Mouse (Mus musculus) brain, adult 2 months (tissue): ENCODE data around the gene Adamts20.
"Not testable (repeated sequence)": the region's sequence is repeated elsewhere in the genome, so short reads cannot be mapped to it uniquely, and the experiment has no call there.

Source experiments
- DNase-seq: peaks from one replicate; pipeline ENCODE4 v3.0.0; 2011; ENCODE audit warnings: low read depth, low spot score

Gene Adamts20

DNA sequence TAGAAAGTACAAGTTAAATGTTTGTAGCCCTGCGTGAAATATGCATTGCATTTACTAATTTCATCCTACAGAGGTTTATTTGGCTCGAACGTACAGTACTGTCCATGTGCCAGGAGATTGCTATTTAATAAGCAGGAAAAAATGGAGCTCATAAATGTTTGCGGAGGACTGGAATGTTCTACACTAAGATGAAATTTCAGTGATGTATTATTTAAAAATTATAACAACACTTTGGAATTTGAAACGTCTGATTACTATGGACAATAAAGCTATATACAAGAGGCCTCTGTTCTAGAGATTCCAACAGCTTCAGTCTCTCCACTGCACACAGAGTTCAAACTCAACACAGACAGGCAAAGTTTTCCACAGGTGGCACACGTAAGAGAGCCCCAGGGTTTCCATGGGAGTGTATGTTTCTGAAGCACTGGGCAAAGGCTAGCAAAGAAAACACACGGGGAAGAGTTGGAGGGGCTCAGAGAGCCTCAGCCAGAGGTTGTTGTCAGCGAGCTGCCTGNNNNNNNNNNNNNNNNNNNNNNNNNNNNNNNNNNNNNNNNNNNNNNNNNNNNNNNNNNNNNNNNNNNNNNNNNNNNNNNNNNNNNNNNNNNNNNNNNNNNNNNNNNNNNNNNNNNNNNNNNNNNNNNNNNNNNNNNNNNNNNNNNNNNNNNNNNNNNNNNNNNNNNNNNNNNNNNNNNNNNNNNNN is 20.6 kb downstream of the Adamts20 start:
- DNase-seq: no peak

DNA sequence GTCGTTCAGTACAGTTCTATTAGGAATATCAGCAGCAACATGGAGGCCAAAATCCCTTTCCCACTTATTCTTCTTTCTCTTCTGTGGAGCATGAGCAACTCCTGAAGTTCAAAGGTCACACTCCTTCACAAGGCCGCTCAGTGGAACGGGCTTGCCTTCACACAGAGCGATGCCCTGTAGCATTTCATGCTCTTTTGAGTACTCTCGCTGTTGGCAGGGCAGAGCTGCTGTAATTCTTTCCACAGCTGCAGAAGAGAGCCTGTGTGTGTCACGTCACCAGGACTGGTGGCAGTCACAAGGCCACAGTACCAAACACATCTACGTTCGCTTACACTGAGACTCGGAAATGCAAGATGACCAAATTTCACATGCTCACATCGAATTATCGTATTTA is 21.2 kb downstream of the Adamts20 start:
- peak; percentile 56 for DNase-seq

DNA sequence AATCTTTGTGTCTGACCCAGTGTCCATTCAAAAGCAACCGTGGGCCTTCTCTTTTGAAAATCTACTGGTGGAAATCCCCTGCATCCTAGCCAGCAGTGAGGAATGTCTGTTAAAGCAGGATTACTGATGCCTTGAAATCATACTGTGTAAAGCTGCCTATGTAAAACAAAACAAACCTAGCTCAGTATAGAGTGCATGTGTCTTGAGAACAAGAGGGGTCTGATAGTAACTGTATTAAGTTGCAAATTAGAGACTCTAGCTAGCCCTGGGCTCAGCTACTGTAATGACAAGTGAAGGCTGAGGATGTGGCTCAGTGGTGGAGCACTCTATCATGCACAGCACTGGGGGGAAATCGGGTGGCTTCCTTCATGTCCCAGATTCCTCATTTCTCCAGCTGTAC is 22.2 kb downstream of the Adamts20 start:
- no peak for DNase-seq

DNA sequence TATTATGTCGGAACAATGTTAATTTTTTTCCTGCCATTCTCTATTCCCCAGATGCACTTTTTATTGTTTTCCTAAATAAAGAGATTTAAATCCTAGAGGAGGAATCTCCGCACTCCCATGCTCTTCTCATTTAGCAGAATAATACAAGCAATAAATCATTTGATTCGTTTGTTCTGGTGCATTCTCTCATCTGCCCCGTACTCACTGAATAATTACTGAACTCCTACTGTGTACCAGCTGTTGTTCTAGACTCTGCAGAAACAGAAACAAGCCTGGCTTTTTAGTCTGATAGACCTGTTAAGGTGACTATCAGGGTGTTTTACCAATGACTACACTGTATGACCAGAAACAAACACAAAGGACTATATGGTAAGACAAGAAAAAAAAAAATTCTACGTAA is 29.7 kb downstream of the Adamts20 start:
- DNase-seq: no peak

DNA sequence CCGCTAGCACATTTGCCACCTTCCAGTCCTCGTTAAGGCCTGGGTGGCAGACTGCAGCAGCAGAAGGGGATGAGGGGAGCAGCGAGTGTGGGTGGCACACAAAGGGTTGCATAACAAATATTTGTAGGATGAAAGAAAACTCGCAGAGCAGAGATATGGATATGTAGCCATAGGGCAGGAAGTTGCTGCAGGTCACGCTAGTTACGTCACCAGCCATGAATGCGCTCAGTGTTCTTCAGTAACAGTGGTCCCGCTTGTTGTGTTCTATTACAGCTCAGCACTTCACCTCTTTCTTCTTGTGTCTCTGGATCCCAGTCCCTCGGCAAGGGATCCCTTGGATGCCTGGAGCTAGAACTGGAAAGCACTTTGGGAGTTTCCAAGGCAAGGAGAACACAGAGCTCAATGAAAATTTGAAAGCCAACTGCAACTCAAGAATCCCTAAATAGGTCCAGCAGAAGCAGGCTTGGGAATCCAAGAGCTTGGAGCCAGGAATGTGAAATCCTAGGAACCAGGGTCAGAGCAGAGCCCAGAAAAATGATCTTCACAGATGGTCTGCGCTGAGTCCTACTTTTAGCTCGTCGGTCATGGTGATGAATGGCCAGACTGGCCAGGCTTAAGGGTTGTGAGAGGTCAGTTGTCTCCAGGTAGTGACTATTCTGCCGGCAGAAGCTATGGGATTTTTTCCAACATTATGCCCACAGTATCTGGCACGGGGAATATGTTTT is 34.4 kb downstream of the Adamts20 start:
- DNase-seq: peak; percentile 80

DNA sequence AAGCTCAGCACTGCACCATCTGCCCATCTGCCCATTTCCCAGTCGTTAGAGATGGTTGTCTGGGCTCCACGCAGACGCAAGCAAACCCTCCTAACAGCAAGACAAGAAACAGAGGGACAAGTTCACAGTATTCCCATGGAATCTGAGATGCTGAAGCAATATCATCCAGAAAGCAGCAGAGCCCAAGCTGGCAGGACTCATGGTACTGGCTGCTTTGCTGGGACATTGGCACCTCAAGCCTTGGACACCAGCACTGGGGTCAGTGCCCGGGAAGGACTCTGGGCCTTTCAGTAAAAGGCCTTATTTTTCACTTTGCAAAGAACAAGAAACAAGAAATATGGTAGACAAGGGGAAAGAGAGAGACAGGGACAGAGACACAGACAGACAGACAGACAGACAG is 36.5 kb downstream of the Adamts20 start:
- DNase-seq: no peak

DNA sequence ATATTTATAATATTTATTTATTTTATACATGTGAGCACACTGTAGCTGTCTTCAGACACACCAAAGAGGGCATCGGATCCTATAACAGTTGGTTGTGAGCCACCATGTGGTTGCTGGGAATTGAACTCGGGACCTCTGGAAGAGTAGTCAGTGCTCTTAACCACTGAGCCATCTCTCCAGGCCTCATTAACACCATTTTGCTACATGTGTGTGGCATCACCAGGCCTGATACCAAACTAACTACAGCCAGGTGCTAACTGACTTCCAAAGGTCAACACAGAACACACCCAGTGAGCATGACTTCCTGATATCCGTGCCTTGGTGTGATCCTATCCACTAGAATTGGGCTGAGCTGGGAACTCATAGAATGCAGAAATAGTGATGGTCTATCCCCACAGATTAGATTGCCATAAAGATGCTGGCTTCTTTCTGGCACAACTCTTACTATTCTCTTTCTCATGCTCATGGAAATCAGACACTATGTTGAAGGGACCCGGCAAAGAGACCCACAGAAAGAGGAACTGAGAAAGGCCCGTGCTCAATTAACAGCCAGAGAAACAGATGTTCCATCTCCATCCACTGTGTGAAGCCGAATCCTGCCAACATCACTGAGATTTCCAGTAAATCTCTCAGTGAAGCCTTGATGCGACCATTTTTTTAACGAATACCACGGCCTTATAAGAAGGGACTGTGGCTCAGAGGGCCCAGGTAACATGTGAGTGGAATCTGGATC is 37.6 kb downstream of the Adamts20 start:
- DNase-seq: no peak

DNA sequence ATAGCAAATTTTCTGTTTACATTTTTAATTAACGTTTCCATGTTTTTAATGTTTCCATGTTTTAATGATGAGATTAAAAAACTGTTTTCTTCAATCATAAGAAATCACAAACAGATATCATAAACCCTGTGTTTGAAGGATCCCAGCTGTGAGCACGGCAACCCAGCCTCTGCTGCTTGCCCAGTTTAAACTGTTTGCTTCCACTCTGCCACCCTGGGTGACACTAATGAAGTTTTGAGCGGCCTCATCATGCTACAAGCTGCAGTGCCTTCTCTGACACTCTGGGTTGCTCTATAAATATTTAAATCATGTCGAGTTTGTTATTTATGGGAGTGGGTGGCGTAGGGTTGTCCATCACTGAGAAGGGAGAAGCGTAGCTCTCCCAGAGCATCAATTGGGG is 44.7 kb downstream of the Adamts20 start:
- no peak for DNase-seq

DNA sequence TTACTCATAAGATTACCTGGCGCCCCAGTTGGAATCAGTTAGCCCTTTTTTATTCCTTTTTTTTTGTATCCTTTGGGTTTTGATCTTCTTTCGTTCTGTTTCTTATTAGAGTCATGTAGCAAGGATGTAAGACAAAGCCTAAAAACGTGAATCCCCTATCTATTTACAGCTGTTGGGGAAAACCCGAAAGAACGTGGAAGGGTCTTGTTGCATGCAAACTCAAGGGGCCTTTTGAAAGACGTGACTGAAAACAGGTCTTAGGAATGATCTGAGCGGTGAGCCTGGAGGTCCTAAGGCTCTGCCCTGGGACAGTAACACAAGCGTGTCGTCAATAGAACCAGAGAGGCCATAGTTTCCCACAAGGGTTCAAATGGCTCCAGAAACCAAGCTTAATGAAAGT is 46.1 kb downstream of the Adamts20 start:
- DNase-seq: no peak

DNA sequence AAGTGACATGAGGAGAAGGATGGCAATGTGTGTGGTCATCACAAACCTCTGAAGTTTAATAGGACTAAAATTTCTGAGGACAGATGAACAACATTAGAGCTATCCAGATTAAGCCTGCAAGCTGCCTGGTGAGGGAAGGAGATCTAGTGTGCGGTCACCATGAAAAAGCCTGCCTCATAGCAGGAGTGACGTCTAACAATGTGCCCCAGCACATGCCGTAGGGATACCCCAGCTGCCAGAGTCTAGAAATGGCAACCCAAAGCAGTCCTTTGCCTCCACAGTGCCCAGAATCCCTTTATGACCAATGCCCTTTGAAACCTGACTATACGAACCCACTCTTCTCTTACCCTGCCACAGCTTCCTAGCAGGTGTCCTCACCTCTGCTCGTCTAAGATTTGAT is 46.8 kb downstream of the Adamts20 start:
- DNase-seq: no peak

DNA sequence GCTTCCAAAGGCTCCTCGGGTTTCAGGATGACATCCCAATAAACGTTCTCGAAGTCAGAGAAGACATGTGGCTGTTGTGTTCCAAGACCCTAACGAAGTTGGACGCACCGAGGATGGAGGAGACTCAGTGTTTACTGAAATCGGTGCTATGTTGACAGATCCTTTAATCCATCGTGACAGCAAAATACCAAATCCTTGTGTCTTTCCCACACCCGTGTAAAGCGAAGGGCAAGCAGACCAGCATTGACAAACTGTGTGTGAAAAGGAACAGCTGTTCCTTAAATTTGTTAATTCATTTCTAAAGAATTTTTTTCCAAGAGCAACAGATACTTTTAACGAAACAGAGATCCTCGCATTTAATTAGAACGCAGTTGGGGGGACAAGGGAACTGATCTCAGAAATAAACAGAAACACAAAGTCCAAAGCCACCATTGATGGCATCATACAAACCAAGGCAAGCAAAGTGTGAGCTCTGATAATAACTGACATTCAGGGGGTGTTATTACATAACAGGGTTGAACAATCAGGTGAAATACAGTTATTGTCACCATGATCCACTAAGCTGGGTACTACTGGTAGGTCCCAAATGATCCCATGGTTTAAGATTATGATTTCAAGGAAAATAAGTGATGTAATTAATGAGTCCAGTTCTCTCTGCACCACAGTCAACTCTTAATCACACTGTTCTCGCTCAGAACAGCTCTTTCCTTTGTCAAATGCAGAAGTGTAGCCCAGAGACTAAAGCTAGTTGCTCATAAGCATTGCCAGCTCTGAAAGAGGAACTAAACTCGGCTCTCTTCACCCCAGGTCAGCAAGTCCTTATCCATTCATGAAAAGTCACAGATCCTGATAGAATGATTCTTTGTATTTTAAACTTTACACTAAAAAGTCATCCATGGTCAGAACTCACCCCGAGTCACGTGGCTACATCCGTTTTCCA is 47.7 kb downstream of the Adamts20 start:
- no peak for DNase-seq

DNA sequence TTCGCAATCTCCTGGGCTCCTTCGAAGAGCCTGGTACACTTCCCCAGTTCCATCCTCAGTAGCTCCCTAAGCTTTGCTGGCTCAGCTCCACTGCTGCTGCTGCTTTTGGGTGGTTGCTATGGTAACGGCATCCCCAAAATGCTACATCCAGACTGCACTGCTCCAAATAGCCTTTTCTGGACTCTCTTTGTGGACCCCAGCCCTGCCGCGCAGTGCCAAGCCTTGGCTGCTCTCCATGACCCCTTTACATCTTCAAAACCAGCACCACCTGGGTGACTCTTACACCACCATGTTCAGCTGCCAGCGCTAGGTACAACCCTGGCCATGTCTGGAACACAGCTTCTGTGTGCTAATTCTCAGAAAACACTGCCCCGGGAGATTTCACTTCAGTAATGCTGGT is 55.4 kb downstream of the Adamts20 start:
- DNase-seq: peak; percentile 92

DNA sequence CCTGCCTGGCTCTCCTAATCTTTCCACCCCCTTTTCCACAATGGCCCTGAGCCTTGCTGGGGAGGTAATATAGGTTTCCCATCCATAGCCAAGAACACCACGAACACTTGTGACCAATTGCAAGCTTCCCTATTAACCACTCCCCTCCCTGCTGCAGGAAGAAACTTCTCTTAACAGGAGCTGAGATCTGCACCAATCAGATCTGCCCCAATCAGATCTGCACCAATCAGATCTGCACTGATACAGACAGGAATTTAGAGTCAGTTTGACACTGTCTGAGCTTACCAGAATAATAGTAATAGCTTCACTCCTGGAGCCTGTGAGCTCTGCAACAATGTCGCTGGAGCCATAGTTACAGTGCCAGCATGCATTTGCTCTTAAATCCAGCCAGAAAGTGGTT is 58.9 kb downstream of the Adamts20 start:
- DNase-seq: peak; percentile 55

DNA sequence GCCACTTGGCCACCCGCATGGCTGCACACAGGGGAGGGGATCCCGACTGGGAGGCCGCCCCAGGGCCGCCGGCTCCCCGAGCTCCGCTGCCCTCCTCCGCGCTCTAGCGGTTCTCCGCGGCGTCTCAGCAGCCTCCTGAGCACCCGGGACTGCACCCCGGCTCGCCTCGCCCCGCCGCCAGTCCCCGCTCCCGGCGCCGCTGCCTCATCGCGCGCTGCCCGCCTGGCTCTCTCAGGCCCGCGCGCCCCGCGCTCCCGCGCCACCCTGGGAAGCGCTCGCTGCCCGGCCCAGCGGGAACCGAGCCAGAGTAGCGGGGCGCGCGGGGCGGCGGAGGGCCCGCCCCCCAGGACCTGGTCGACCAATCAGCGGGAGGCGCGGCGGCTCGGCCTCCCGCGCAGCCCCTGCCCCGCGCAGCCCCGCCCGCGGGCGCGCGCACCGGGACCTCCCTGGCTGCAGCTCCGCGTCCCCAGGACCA is 61.1 kb downstream of the Adamts20 start:
- DNase-seq: peak; percentile 91

DNA sequence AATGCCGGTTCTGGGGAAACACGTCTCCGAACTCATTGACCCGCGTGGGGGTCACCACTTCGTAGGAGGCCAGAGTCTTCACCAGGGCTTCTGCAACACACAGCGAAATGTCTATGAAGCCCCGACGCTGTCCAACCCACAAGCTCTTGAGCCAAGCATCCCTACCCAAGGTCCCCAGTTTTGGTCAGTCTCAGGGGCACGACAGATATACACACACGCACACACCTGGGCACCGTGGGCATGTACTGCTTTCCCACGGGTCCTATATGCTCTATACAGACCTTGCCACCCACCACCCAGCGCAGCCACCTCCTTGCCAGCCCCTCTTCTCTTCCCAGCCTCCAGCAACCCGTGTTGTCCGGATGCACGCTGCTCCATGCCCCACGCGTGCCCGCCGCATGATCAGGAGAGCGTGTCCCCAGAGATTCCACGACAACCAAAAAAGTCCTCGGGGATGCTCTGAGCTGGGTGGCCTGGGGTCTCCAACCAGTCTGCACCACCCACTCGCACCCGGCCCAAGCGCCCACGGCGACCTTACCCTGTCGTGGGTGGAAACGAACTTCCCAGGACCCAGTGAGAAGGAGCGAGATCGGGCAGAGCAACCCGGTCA is 61.7 kb downstream of the Adamts20 start:
- DNase-seq: no peak

DNA sequence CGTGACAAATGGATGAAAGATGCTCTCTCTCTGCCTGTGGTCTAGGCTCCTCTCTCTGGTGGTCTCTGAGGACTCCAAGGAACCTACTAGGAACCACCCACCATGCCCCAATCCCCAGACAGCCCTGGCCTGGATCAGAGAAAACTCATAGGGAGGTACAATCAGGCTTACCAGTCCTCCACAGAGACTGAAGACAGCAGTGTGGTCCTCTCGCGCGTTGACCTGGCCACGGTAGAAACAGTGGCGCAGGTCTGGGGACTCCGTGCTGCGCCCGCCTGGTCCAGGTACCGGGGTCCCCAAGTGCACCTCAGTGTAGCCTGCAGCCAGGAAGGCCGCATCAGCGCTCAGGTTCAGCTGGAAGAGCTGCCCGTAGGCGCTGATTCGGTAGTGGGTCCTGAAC is 62.2 kb downstream of the Adamts20 start:
- peak; percentile 25 for DNase-seq

DNA sequence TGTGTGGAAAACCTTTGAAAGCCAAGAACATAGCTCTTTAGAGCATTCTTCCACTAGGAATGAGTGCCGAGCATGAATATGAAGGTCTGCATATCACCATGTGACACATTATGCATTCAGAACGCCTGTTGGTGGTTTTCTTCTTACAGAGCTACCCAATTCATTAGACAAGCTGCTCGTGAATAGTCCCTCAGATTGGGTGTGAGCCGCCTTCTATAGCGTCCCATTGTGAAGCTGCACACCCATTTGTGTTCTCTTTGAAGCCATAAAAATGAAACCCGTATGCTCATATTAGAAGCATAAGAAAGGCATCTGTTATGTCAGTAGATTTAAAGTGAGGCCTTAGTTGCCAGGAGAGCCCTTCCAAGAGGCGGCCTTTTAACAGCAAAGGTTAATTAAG is 72.5 kb downstream of the Adamts20 start:
- no peak for DNase-seq

DNA sequence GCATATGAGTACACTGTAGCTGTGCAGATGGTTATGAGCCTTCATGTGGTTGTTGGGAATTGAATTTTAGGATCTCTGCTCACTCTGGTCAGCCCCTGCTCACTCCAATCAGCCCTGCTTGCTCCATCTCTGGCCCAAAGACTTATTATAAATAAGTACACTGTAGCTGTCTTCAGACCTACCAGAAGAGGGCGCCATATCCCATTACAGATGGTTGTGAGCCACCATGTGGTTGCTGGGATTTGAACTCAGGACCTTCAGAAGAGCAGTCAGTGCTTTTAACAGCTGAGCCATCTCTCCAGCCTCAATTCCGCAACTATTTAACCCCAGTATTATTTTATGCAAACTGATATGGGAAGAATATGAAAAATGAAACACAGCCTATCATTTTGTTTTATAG is 75.1 kb downstream of the Adamts20 start:
- DNase-seq: not testable (repeated sequence)

DNA sequence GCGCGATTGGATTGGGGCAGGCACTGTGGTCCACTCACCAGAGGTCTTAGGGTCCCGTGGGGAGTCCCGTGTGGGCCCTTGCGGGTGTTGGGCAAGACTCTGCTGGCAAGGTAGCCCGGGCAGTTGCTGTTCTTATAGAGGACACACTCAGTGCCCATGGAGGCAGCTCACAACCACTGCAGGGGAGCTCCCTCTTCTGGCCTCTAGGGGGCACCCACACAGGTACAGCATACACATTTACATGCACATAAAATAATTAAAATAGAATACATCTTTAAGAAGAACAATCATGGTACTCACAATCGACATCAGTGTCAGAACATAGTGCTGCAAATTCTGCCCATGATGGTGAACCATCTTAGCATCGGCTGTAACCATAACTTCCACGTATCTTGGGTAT is 85.8 kb downstream of the Adamts20 start:
- no peak for DNase-seq

DNA sequence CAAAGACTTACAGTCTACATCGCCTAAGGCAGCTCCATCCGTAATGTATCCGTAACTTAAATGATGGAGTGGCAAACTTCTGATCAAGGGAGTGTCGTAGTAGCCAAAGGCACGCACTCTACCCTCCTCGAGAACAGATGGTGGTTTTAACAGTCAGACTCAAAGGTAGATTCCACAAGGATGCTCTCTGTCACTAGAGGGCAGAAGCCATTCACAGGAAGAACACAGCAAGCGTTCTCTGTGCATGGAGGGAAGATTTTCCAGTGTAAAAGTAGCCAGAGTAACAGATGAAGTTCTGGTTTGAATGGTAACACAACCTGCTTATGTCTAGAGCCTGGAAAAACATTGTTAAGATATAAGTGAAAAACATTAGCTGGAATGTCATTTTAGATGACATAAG is 92.7 kb downstream of the Adamts20 start:
- peak; percentile 62 for DNase-seq

DNA sequence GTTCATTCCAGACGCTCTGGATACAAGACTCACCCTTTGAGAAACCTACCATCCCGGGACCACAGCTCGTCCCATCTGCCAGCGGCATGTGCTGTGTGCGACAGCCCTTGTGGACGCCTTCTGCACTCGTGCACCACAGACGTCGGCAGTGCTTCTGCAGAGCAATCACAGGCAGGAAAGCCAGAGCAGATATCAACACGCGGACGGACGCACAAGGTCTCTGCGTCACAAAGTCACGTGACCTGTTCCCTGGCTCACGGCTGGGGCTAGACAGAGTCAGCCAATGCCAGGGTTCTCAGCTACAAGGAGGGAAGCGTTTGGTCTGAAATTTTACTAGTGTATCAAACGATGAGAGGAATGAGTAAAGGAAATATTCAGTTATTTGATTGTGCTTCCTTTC is 116.2 kb downstream of the Adamts20 start:
- DNase-seq: peak; percentile 14
